Mouse (Mus musculus) heart, embryonic 16.5 days (tissue): ENCODE measurements around the gene Rcor2. TPM values are rescaled to one million over a fixed set of nuclear protein-coding genes. Genes with fewer than 3 reads are reported as not detected.

Experiments
- ATAC-seq: fragments of 200-750 bp; cut with Nextera tagmentation; replicated peaks from 2 replicates; pipeline ENCODE4 v1.8.0; 2017; ENCODE audit warnings: moderate number of reproducible peaks; ENCODE audit not compliant: insufficient read depth, low FRiP score; ENCODE audit errors: extremely low read depth
- H3K27ac ChIP-seq: fragments of 300-500 bp; sonication (generic); 2 replicates; pipeline ENCODE4 v1.5.1; 2014; ENCODE audit warnings: mild to moderate bottlenecking, low read length, control low read depth, moderate library complexity
- H3K27me3 ChIP-seq: fragments of 300-500 bp; sonication (generic); 2 replicates; pipeline ENCODE4 v1.6.1; 2014; ENCODE audit warnings: low read length, mixed read lengths; ENCODE audit not compliant: control insufficient read depth, insufficient read depth
- H3K36me3 ChIP-seq: fragments of 300-500 bp; sonication (generic); 2 replicates; pipeline ENCODE4 v1.6.1; 2014; ENCODE audit not compliant: control insufficient read depth, insufficient read depth
- H3K4me1 ChIP-seq: fragments of 300-500 bp; sonication (generic); 2 replicates; pipeline ENCODE4 v1.6.1; 2014; ENCODE audit warnings: low read length, mixed read lengths; ENCODE audit not compliant: control insufficient read depth, insufficient read depth
- H3K4me2 ChIP-seq: fragments of 300-500 bp; sonication (generic); 2 replicates; pipeline ENCODE4 v1.6.1; 2014; ENCODE audit warnings: low read depth, mild to moderate bottlenecking, control low read depth, low read length
- H3K4me3 ChIP-seq: fragments of 300-500 bp; sonication (generic); 2 replicates; pipeline ENCODE4 v1.5.1; 2014; ENCODE audit warnings: mild to moderate bottlenecking, control low read depth, low read length
- H3K9ac ChIP-seq: fragments of 300-500 bp; sonication (generic); 2 replicates; pipeline ENCODE4 v1.6.1; 2014; ENCODE audit warnings: low read length, control low read depth
- H3K9me3 ChIP-seq: fragments of 300-500 bp; sonication (generic); replicated peaks from 2 replicates; pipeline ENCODE4 v1.6.1; 2016; ENCODE audit warnings: low read length; ENCODE audit not compliant: control insufficient read depth
- WGBS: fragments of 180-500 bp; shearing (Covaris S2); extraction: QIAGEN DNeasy Blood & Tissue Kit; methylation state at CpG from one replicate; pipeline ENCODE4 v1.1.7; 2014; 5-methylcytosine and 5-hydroxymethylcytosine counted together
- polyA plus RNA-seq: library from polyadenylated mRNA; unstranded; fragments of >200 nt; fragmentation: Nextera tagmentation; extraction: Ambion mirVana; gene quantifications from 2 replicates; pipeline ENCODE4 v1.2.1, GENCODE M21; 2015

The Rcor2 gene
- polyA plus RNA-seq, 1 experiment from 2014 or later: 11.9 TPM

DNA sequence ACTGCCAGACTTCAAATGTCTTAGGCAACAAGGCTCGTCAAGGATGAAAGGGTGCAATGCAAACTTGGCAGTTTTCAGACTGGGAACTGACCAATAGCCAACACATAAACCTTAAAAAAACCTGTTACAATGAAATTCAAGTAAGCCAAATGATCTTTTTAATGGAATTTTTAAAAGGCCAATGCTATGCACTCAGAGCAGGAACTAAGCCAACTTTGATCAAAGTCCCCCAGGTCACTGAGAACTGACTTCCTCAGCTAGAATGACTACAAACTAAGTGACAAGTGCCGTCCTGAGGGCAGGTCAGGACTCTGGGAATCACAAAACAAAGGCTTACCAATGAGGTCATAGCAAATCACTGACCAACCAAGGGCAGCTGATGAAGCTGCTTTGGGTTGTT is 53.1 kb downstream of the Rcor2 start:
- Histone ChIP-seq H3K9me3 (no peaks in the 10 kb centered on the region), H3K9ac (no peak overlapping the region), H3K27me3 (no peaks in the 10 kb centered on the region), H3K4me2 (no peak overlapping the region), H3K36me3 (no peaks in the 10 kb centered on the region), H3K27ac (no peak overlapping the region), H3K4me3 (no peak overlapping the region), H3K4me1 (peaks cover 2% of the 10 kb centered on the region; the same call in 1 of the 2 replicates)
- no peak for ATAC-seq
- WGBS: 54% methylated on average over 2 of the region's 2 CpGs

GRCm38 (mm10) chr19:7321391-7321790 is 54.3 kb downstream of the Rcor2 start:
- Histone ChIP-seq H3K9ac (no peak overlapping the region), H3K9me3 (no peaks in the 10 kb centered on the region), H3K27ac (no peak overlapping the region), H3K4me3 (no peak overlapping the region), H3K4me1 (no peaks in the 10 kb centered on the region), H3K36me3 (no peaks in the 10 kb centered on the region), H3K27me3 (no peaks in the 10 kb centered on the region), H3K4me2 (no peak overlapping the region)
- ATAC-seq: no peak
- 86% methylated on average over 3 of the region's 3 CpGs for WGBS

Other genes starting within 250 kb of the Rcor2 start
- gene Fermt3, start 247.9 kb upstream of the Rcor2 start, polyA plus RNA-seq: 14.3 and 24.7 TPM in 2 replicates
- gene Stip1, start 227.4 kb upstream of the Rcor2 start, polyA plus RNA-seq: 195 and 202 TPM in 2 replicates
- gene Macrod1, start 210.5 kb upstream of the Rcor2 start, polyA plus RNA-seq: 61.0 and 64.3 TPM in 2 replicates
- 1.6 and 1.9 TPM in 2 replicates for gene Flrt1, start 161.6 kb upstream of the Rcor2 start, polyA plus RNA-seq
- gene Otub1, start 61.0 kb upstream of the Rcor2 start, polyA plus RNA-seq: 140 and 141 TPM in 2 replicates
- 1,892 and 2,285 TPM in 2 replicates for gene Cox8a, start 49.7 kb upstream of the Rcor2 start, polyA plus RNA-seq
- 59.3 and 61.1 TPM in 2 replicates for gene Naa40, start 26.1 kb upstream of the Rcor2 start, polyA plus RNA-seq
- 32.4 and 33.0 TPM in 2 replicates for gene Mark2, start 74.5 kb downstream of the Rcor2 start, polyA plus RNA-seq
- gene Spindoc, start 115.7 kb downstream of the Rcor2 start, polyA plus RNA-seq: 15.0 and 19.0 TPM in 2 replicates
- 3.1 and 3.4 TPM in 2 replicates for gene 2700081O15Rik, start 150.3 kb downstream of the Rcor2 start, polyA plus RNA-seq
- 134 and 139 TPM in 2 replicates for gene Rtn3, start 216.0 kb downstream of the Rcor2 start, polyA plus RNA-seq
- 9.2 and 10.3 TPM in 2 replicates for gene Atl3, start 226.7 kb downstream of the Rcor2 start, polyA plus RNA-seq